Mouse (Mus musculus) neural tube, embryonic 15.5 days (tissue): ENCODE measurements around the gene Smad6. TPM values are rescaled to one million over a fixed set of nuclear protein-coding genes. Genes with fewer than 3 reads are reported as not detected.
A peak's percentile ranks its signal among the peaks of the same experiment; 100 is the strongest.

Experiments used
- ATAC-seq: fragments of 200-750 bp; cut with Nextera tagmentation; 2 replicates; pipeline ENCODE4 v1.8.0; 2017; ENCODE audit warnings: mild to moderate bottlenecking, moderate TSS enrichment, moderate library complexity; ENCODE audit not compliant: low FRiP score
- H3K27ac ChIP-seq: fragments of 300-500 bp; sonication (generic); replicated peaks from 2 replicates; pipeline ENCODE4 v1.5.1; 2015; ENCODE audit warnings: mild to moderate bottlenecking, inconsistent platforms
- H3K27me3 ChIP-seq: fragments of 300-500 bp; sonication (generic); replicated peaks from 2 replicates; pipeline ENCODE4 v1.6.1; 2015; ENCODE audit warnings: inconsistent platforms
- H3K36me3 ChIP-seq: fragments of 300-500 bp; sonication (generic); 2 replicates; pipeline ENCODE4 v1.6.1; 2015; ENCODE audit warnings: inconsistent platforms
- H3K4me1 ChIP-seq: fragments of 300-500 bp; sonication (generic); 2 replicates; pipeline ENCODE4 v1.6.1; 2015; ENCODE audit warnings: inconsistent platforms
- H3K4me2 ChIP-seq: fragments of 300-500 bp; sonication (generic); 2 replicates; pipeline ENCODE4 v1.6.1; 2015; ENCODE audit warnings: inconsistent platforms, mild to moderate bottlenecking, moderate library complexity
- H3K4me3 ChIP-seq: fragments of 300-500 bp; sonication (generic); replicated peaks from 2 replicates; pipeline ENCODE4 v1.5.1; 2015; ENCODE audit warnings: mild to moderate bottlenecking, inconsistent platforms
- H3K9ac ChIP-seq: fragments of 300-500 bp; sonication (generic); replicated peaks from 2 replicates; pipeline ENCODE4 v1.6.1; 2015; ENCODE audit warnings: mild to moderate bottlenecking, inconsistent platforms
- H3K9me3 ChIP-seq: fragments of 300-500 bp; sonication (generic); replicated peaks from 2 replicates; pipeline ENCODE4 v1.6.1; 2016; ENCODE audit warnings: inconsistent platforms
- WGBS: fragments of 180-500 bp; shearing (Covaris S2); methylation state at CpG from one replicate; pipeline ENCODE4 v1.1.7; 2015; ENCODE audit warnings: mixed read lengths; 5-methylcytosine and 5-hydroxymethylcytosine counted together
- polyA plus RNA-seq: library from polyadenylated mRNA; unstranded; fragments of >200 nt; fragmentation: Nextera tagmentation; extraction: Ambion mirVana; gene quantifications from 2 replicates; pipeline ENCODE4 v1.2.1, GENCODE M21; 2015

The Smad6 gene
- 1.8 and 3.0 TPM in 2 replicates for polyA plus RNA-seq

DNA sequence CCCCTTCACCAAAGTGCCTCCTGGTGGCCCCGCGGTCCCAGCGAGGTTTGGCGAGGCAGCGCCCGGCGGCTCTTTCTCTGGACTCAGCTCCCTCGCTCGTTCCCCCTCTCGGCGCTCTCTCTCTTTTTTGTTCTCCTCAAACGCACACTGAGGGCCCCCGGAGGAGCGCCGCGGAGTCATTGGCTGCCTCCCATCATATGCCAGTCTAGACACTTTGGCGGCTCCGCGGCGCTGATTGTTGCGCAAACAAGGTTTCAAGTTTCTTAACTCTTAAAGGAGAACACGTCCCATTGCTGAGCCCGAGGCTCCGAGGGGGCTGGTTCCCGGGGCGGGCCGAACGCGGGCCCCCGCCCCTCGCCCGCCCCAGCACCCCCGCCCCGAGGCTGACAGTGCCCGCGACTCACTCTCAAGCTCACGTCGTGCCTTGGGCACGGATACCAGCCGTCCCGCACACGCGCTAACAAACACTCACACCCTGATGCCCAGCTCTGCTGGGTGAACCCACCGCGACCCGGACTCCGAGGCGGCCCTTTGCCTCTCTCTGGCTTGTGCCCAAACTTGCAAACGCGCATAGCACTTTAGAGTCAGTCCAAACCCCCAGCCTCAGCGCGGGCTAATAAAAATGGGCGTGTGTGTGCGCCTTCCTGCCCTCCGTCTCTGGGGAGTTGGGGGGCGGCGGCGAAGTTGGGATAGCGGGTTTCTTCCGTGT is at the start of gene Smad6:
Gene Smad6 (minus strand): TSS at position 207 of the 709 bp plus-strand sequence.
- no peaks in the 10 kb centered on the region for H3K36me3 ChIP-seq
- peak; percentile 59; the same call in 1 of the 2 replicates for ATAC-seq
- no peaks in the 10 kb centered on the region for H3K9me3 ChIP-seq
- peak within 1 kb of the TSS; percentile 90 for H3K4me2 ChIP-seq
- H3K27ac ChIP-seq = peak within 1 kb of the TSS; percentile 78
- under 1% methylated on average over 60 of the region's 60 CpGs for WGBS
- peaks cover 60% of the 10 kb centered on the region for H3K4me1 ChIP-seq
- peak within 1 kb of the TSS; percentile 66 for H3K9ac ChIP-seq
- peak within 1 kb of the TSS; percentile 57 for H3K4me3 ChIP-seq
- H3K27me3 ChIP-seq = peaks cover 20% of the 10 kb centered on the region

DNA sequence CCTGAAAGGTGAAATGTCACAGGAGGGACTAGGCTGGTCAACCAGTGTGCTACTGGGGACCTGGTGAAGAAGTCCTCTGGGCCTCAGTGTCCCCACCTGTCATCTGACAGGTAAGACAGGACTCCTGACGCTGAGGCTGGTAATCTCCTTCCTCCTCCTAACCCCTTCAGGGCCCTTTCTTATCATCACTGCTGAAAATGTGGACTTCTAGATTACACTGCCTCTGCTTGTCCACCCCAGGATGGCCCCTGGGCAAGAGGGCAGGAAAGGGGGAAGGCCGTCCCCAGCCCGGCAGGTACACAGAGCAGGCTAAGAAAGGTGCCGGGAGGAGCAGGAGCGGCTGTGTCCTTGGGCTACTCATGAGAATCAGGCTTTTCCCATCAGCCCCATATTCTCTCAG is 48.8 kb upstream of the Smad6 start:
- Histone ChIP-seq H3K9ac (no peak overlapping the region), H3K4me2 (no peak overlapping the region), H3K4me1 (peaks cover 7% of the 10 kb centered on the region), H3K9me3 (no peaks in the 10 kb centered on the region), H3K4me3 (no peak overlapping the region), H3K27ac (no peak overlapping the region), H3K36me3 (no peaks in the 10 kb centered on the region), H3K27me3 (no peaks in the 10 kb centered on the region)
- 96% methylated on average over 5 of the region's 5 CpGs for WGBS
- no peak for ATAC-seq

DNA sequence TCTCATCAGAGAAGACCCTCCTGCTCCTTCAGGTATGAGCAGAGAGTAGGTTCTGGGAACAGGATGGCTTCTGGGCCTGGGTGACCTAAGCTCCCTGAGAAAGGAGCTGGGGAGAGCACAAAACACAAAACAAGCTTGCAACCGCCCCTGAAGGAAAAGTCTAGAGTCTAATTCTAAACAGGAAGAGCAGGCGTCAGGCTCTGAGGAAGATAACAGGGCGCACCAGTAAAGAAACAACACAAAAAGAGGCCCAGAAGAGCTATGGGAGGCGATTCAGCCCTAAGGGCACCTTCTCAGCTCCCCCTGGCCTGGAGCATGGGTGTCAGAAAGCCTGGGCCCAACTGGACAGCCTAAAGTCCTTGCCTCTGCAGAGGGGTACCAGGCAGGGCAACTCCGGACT is 47.3 kb upstream of the Smad6 start:
- H3K27me3 ChIP-seq = no peaks in the 10 kb centered on the region
- 86% methylated on average over 5 of the region's 5 CpGs for WGBS
- H3K9ac ChIP-seq = no peak overlapping the region
- no peak overlapping the region for H3K4me3 ChIP-seq
- H3K4me2 ChIP-seq = no peak overlapping the region
- ATAC-seq = no peak
- H3K4me1 ChIP-seq = peaks cover 7% of the 10 kb centered on the region
- H3K9me3 ChIP-seq = no peaks in the 10 kb centered on the region
- no peaks in the 10 kb centered on the region for H3K36me3 ChIP-seq
- no peak overlapping the region for H3K27ac ChIP-seq

DNA sequence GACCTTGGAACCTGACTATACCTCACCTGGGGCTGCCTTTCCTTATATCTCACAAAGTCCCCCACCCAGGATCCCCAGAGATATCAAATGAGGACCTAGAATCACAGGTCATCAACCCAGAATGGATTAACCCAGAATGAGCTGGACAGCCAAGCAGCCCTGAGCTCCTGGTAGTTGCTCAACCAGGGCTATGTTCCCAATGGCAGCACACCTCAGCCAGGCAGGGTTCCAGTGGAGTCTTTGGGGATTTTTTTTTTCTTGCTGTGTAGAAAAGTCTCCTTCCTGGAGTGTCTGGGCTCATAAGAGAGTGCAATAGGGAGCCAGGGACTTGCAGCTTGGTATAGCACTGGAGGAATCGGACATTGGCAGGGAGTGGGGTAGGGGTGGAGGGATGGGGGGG is 46.7 kb upstream of the Smad6 start:
- no peak overlapping the region for H3K4me2 ChIP-seq
- no peaks in the 10 kb centered on the region for H3K27me3 ChIP-seq
- H3K27ac ChIP-seq = no peak overlapping the region
- no peak for ATAC-seq
- 100% methylated on average over 1 of the region's 1 CpGs for WGBS
- no peak overlapping the region for H3K9ac ChIP-seq
- H3K4me3 ChIP-seq = no peak overlapping the region
- peaks cover 7% of the 10 kb centered on the region for H3K4me1 ChIP-seq
- H3K9me3 ChIP-seq = no peaks in the 10 kb centered on the region
- no peaks in the 10 kb centered on the region for H3K36me3 ChIP-seq

DNA sequence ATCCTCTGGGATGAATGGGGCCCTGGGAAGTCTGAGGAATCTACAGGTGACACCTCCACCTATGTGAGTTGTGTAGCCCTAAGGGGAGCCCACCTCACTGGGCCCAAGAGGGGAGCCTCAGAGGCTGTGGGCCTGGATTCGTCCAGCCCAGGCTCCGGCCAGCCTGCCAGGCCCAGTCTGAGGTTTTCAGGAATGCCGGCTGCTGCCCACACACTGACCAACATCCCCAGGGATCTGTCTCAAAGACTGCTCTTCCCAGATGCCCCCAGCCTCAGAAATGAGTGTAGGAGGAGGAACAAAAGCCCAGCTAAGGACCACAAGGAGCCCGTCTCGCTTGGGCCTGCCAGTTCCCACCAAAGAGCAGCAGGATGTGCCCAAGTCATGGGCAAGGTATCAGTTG is 45.9 kb upstream of the Smad6 start:
- Histone ChIP-seq H3K9me3 (no peaks in the 10 kb centered on the region), H3K4me3 (no peak overlapping the region), H3K9ac (no peak overlapping the region), H3K36me3 (no peaks in the 10 kb centered on the region), H3K27me3 (no peaks in the 10 kb centered on the region), H3K4me1 (peaks cover 7% of the 10 kb centered on the region), H3K27ac (no peak overlapping the region), H3K4me2 (no peak overlapping the region)
- no peak for ATAC-seq
- WGBS = 91% methylated on average over 5 of the region's 5 CpGs

DNA sequence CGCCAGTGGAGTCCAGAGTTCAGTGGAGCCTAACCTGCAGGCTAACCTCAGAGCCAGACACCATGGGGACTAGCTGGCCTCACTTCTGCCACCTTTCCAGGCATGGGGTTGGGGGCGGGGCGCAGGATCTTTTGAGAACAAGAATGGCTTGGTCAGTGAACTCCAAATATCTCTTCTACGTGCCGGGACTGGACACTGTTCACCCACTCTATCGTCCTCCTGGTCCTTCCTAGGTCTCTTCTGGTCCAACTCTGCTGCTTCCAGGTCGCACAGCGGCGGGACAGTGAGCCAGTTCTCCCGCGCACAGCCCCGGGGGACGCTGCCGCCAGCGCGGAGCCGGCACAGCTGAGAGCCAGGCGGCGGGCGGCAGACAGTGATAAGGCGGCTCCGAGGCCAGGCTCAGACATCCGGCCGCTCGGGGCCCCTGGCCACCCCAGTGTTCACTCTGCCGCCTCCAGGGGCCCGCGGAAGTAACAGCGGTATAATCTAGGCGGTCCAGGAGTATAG is 38.2 kb upstream of the Smad6 start:
- Histone ChIP-seq H3K9ac (0 out of 2 replicates have a peak overlapping the region, but pooled peaks have one; percentile 26), H3K9me3 (no peaks in the 10 kb centered on the region), H3K4me2 (peak overlapping the region; percentile 54), H3K36me3 (no peaks in the 10 kb centered on the region), H3K4me1 (peaks cover 20% of the 10 kb centered on the region), H3K27ac (0 out of 2 replicates have a peak overlapping the region, but pooled peaks have one; percentile 37), H3K27me3 (peaks cover 29% of the 10 kb centered on the region), H3K4me3 (peak overlapping the region; percentile 20)
- ATAC-seq = no peak
- 7% methylated on average over 30 of the region's 30 CpGs for WGBS

DNA sequence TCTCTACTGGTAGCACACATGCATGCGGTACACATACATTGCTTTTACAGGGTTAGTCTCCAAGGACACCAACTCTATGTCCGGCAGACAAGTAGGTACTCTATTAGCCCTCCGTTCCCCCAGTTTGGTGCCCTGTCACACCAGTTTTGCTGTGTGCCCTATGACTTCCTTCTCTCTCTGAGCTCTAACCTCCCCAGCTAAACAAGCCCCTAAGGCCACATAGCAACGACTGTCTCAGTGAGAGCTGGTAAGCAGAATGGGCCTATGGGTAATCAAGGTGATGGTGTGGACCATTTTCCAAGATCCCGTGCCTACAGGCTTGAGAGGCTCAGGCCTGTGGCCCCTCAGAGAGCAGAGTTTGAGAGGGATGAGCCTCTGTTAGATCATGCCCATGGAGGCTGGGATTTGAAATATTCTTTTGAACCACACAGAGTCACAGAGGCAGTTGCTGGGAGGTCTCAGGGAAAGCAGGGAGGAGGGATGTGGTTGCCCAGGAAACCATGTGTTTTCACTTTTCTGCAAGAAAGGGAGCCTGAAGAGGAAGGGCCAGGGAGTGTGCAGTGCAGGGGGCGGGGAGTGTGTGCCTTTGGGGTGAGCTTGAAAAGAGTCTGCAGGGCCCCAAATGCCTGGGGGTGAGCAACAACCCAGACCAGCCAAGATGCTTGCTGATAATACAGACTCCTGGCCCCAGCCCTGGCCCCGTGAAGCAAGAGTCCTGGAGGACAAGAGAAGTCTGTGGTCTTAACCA is 36.2 kb upstream of the Smad6 start:
- Histone ChIP-seq H3K36me3 (no peaks in the 10 kb centered on the region), H3K9me3 (no peaks in the 10 kb centered on the region), H3K4me1 (peaks cover 20% of the 10 kb centered on the region), H3K4me3 (no peak overlapping the region), H3K4me2 (no peak overlapping the region), H3K9ac (no peak overlapping the region), H3K27me3 (peaks cover 29% of the 10 kb centered on the region), H3K27ac (peak overlapping the region; percentile 23; the same call in 1 of the 2 replicates)
- peak; percentile 47; the same call in 1 of the 2 replicates for ATAC-seq
- WGBS = 50% methylated on average over 7 of the region's 7 CpGs

DNA sequence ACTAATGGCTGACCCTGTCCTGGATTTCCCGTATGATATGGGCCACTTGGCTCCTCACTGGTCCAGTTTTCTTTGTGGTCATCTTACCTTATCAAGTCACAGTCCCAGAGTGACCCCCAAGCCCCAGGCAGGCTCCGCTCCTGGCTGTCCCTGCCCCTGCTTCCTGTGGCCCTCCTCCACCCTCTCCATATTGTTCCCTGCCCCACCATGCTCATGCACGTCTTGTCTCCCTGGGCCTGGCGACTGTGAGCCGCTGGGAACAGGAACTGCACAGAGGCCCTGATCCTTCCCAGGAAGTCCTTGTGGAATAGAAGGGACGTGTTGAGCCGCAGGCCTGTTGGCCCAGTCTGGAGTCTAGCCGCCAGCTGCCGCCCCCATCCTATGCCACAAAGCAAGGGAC is 33.3 kb upstream of the Smad6 start:
- ATAC-seq = no peak
- Histone ChIP-seq H3K4me2 (no peak overlapping the region), H3K9ac (no peak overlapping the region), H3K27ac (no peak overlapping the region), H3K4me1 (peaks cover 20% of the 10 kb centered on the region), H3K4me3 (no peak overlapping the region), H3K27me3 (peaks cover 17% of the 10 kb centered on the region; the same call in 1 of the 2 replicates), H3K9me3 (no peaks in the 10 kb centered on the region), H3K36me3 (no peaks in the 10 kb centered on the region)
- WGBS = 68% methylated on average over 9 of the region's 9 CpGs

DNA sequence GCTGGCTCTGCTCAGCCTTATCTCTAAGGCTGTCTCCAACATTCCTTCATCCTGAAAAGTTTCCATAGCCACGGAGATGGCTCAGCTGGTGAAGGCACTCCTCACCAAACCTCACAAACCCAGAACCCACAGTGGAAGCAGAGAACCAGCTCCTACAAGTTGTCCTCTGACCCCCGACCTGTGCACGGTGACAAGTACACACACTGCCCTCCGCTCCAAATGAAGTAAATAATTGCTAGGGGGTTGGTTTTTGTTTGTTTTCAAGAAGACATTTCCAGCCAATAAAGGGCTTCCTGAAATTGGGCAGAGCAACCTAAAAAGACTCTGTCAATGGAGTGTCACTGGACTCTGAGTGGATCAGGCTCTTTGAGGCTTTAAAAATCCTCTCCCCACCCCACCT is 31.9 kb upstream of the Smad6 start:
- H3K27me3 ChIP-seq = 0 out of 2 replicates have a peak, but pooled peaks cover 6% of the 10 kb centered on the region
- no peaks in the 10 kb centered on the region for H3K9me3 ChIP-seq
- ATAC-seq = no peak
- no peak overlapping the region for H3K4me3 ChIP-seq
- H3K9ac ChIP-seq = no peak overlapping the region
- H3K4me1 ChIP-seq = peaks cover 22% of the 10 kb centered on the region
- no peak overlapping the region for H3K4me2 ChIP-seq
- no peak overlapping the region for H3K27ac ChIP-seq
- WGBS = 54% methylated on average over 4 of the region's 4 CpGs
- no peaks in the 10 kb centered on the region for H3K36me3 ChIP-seq

DNA sequence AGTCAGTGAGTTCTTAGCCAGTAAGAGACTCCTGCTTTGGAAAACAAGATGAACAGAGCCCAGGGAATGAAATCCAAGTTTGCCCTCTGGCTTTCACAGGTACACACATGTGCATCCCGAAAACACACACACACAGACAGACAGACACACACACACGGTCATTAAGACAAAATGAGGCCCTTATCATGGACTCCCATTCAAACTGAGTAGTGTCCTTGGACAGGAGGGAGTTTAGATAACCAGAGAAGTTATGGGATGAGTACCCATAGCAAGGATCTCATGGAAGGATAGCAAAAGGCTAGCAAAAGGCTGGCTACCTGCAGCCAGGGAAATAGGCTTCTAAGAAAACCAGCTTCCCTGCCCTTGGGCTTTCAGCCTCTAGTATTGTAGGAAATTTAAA is 29.4 kb upstream of the Smad6 start:
- Histone ChIP-seq H3K4me1 (peaks cover 13% of the 10 kb centered on the region), H3K4me3 (no peak overlapping the region), H3K9me3 (no peaks in the 10 kb centered on the region), H3K27me3 (0 out of 2 replicates have a peak, but pooled peaks cover 3% of the 10 kb centered on the region), H3K9ac (no peak overlapping the region), H3K4me2 (no peak overlapping the region), H3K27ac (no peak overlapping the region), H3K36me3 (no peaks in the 10 kb centered on the region)
- no peak for ATAC-seq
- WGBS = 88% methylated on average over 2 of the region's 2 CpGs

DNA sequence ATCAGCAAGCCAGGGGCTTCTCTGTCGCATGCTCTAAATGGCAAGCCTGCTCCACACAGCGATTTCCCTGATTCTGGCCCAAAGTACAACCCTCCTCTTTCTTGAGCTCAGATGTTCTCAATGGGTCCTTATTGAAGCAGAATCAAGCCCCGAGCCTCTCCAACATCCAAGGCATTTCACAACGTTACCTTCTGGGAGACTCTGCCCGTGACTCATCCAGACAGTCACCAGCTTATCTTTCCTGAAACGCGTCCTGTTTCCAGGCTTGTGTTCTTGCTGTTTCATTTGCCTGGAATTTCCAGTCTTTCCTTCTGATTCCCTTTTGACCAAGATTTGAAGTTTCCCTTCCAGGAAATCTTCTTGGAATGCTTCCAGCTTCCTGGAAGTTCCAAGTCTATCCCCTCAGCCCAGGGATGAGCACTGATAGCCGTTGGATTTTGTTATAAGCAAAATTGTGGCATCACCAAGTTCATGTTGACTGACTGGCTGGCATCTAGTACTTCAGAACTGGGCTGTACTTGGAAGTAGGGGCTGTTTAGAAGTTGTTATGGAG is 28.7 kb upstream of the Smad6 start:
- ATAC-seq = no peak
- Histone ChIP-seq H3K36me3 (no peaks in the 10 kb centered on the region), H3K9me3 (no peaks in the 10 kb centered on the region), H3K4me1 (peaks cover 13% of the 10 kb centered on the region), H3K27ac (no peak overlapping the region), H3K9ac (0 out of 2 replicates have a peak overlapping the region, but pooled peaks have one; percentile 31), H3K4me3 (peak overlapping the region; percentile 37; the same call in 1 of the 2 replicates), H3K4me2 (peak overlapping the region; percentile 73), H3K27me3 (0 out of 2 replicates have a peak, but pooled peaks cover 3% of the 10 kb centered on the region)
- 41% methylated on average over 8 of the region's 8 CpGs for WGBS
